Mouse (Mus musculus) liver, adult 2 months (tissue): ENCODE measurements at regions not wholly inside any gene's neighbourhood (a gene's known extent, or its start where the extent isn't known, plus 50 kb on each side); places are given as distances from the start of the nearest gene placed in this dataset.

ENCODE experiments used
- CTCF ChIP-seq: fragments of 200-500 bp; IDR thresholded peaks from 2 replicates; pipeline ENCODE4 v1.5.1; 2011; ENCODE audit warnings: low read depth, low read length, control low read depth
- POLR2A ChIP-seq: fragments of 200-500 bp; IDR thresholded peaks from 2 replicates; pipeline ENCODE4 v1.6.1; 2011; ENCODE audit warnings: low read length, control low read depth; ENCODE audit not compliant: insufficient read depth; ENCODE audit errors: extremely low read depth

- peak; percentile 79 for TF ChIP-seq CTCF
- TF ChIP-seq POLR2A: no peak
Measured at GRCm38 (mm10) chr4:29301348-29301747, 488.4 kb downstream of the Epha7 start.
